Mouse (Mus musculus) hindbrain, embryonic 10.5 days (tissue): Measurements from ENCODE around the gene Golga2. TPM values are rescaled to one million over a fixed set of nuclear protein-coding genes. Genes with fewer than 3 reads are reported as not detected.

Source experiments
- DNase-seq: peaks from one replicate; pipeline ENCODE4 v3.0.0-alpha.2; 2017; ENCODE audit warnings: low spot score
- H3K27ac ChIP-seq: fragments of 300-500 bp; sonication (generic); 2 replicates; pipeline ENCODE4 v1.5.1; 2016; ENCODE audit warnings: mild to moderate bottlenecking, moderate library complexity
- H3K27me3 ChIP-seq: fragments of 300-500 bp; sonication (generic); 2 replicates; pipeline ENCODE4 v1.6.1; 2016; ENCODE audit warnings: mild to moderate bottlenecking; ENCODE audit not compliant: poor library complexity, insufficient read depth, severe bottlenecking
- H3K36me3 ChIP-seq: fragments of 300-500 bp; sonication (generic); 2 replicates; pipeline ENCODE4 v1.6.1; 2016; ENCODE audit warnings: mild to moderate bottlenecking, moderate library complexity
- H3K4me1 ChIP-seq: fragments of 300-500 bp; sonication (generic); replicated peaks from 2 replicates; pipeline ENCODE4 v1.6.1; 2016; ENCODE audit warnings: mild to moderate bottlenecking
- H3K4me3 ChIP-seq: fragments of 300-500 bp; sonication (generic); 2 replicates; pipeline ENCODE4 v1.5.1; 2016; ENCODE audit warnings: mild to moderate bottlenecking, moderate library complexity
- H3K9me3 ChIP-seq: fragments of 300-500 bp; sonication (generic); 2 replicates; pipeline ENCODE4 v1.6.1; 2016; ENCODE audit warnings: mild to moderate bottlenecking, moderate library complexity
- WGBS: fragments of 180-500 bp; shearing (Covaris S2); methylation state at CpG from one replicate; pipeline ENCODE4 v1.1.7; 2016; 5-methylcytosine and 5-hydroxymethylcytosine counted together
- polyA plus RNA-seq: library from polyadenylated mRNA; unstranded; fragments of >200 nt; fragmentation: Nextera tagmentation; extraction: Ambion mirVana; gene quantifications from 2 replicates; pipeline ENCODE4 v1.2.1, GENCODE M21; 2016

Golga2 gene
- polyA plus RNA-seq, 1 experiment from 2014 or later, result 22.6 TPM

DNA sequence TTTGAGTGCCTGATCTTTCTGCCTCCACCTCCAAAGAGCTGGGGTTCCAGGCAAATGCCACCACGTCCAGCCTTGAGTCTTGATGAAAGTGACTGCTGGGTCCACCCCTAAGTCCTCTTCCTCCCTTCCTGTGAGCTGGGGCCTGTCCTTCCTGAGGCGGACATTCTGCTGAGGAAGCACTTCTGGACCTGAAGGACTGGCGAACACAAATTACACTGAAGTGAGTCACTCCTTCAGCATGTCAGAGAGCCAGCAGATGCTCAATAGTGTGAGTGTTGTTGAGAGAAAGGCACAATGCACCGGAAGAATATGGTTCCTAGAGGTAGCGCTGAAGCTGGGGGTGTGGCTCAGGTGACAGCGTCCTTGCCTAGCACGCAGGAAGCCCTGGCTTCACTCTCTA, 38.2 kb downstream of the Golga2 start:
- no peak overlapping the region for H3K27ac ChIP-seq

DNA sequence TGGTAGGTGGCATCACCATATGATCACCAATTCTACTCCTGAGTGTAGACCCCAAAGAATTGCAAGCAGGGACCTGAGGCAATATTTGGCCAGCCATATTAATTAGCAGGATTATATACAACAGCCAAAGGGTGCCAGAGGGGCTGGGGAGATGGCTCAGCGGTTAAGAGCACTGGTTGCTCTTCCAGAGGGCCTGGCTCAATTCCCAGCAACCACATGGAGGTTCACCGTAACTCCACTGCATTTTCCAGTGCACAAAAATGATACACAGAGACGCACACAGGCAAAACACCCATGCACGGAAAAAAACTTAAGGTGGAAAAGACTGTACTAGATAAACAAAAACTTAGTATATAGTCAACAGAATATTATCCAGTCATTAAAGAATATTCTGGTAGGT, 40.0 kb downstream of the Golga2 start:
- Histone ChIP-seq H3K36me3 (no peaks in the 10 kb centered on the region; the same call in 1 of the 2 replicates), H3K4me1 (peaks cover 38% of the 10 kb centered on the region), H3K27me3 (no peaks in the 10 kb centered on the region), H3K9me3 (no peaks in the 10 kb centered on the region), H3K27ac (no peak overlapping the region), H3K4me3 (no peak overlapping the region)
- 88% methylated on average over 4 of the region's 4 CpGs for WGBS
- DNase-seq, result no peak

More for the DNA sequence above, 38.2 kb downstream of the Golga2 start:
- DNase-seq, result no peak
- Histone ChIP-seq H3K9me3 (no peaks in the 10 kb centered on the region), H3K36me3 (no peaks in the 10 kb centered on the region; the same call in 1 of the 2 replicates), H3K4me1 (peaks cover 49% of the 10 kb centered on the region), H3K4me3 (no peak overlapping the region), H3K27me3 (peaks cover 4% of the 10 kb centered on the region; the same call in 1 of the 2 replicates)
- WGBS, result 74% methylated on average over 7 of the region's 7 CpGs

DNA sequence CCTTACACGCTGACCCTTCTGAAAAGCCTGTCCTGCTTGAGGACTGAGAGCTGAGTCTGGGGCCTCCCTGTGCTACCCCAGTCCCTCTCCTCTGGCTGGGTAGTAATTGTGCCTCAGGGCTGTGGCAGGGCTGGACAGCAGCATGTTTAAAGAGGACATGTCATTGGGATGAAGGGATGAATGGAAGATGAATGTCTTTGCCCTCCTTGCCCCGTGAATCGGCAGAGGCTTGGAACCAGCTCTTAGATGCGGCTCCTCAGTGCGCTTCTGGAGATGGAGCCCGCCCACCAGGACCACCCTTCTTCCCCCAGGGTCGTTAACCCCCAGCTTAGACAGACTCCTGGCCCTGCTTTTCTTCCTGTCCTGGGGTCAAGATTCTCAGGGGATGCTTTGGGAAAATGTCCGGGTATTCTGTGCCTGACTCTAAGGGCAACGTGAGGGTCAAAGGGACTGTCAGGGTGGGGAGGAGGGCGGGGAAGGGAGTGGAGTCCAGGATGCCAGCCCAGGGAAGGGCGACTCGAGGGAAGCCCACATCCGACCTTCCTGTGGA, 41.8 kb downstream of the Golga2 start:
- H3K27me3 ChIP-seq, result peaks cover 7% of the 10 kb centered on the region
- WGBS, result 24% methylated on average over 13 of the region's 13 CpGs
- H3K4me3 ChIP-seq, result no peak overlapping the region
- peak overlapping the region; percentile 74 for H3K27ac ChIP-seq
- H3K36me3 ChIP-seq, result peaks cover under 1% of the 10 kb centered on the region; the same call in 1 of the 2 replicates
- DNase-seq, result peak; percentile 48
- H3K9me3 ChIP-seq, result no peaks in the 10 kb centered on the region
- peaks cover 36% of the 10 kb centered on the region for H3K4me1 ChIP-seq

DNA sequence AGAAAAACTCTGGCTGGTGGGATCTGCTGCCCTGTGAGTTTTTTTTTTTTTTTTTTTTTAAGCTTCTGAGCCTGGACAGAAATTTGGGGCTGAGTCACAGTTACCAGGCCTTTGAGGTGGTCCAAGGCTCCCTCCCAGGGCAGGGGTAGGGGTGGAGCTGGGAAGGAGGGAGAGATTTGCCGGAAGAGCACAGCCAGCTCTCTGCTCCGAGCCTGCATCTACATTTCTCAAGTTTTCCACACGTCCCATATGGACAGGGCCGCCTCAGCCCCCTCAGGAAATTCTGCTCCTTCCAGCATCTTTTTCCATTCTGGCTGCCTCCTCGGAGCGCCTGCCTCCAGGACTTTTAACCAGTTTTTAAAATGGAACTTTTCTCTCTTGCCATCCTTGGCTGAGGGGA, 42.3 kb downstream of the Golga2 start:
- DNase-seq, result no peak

DNA sequence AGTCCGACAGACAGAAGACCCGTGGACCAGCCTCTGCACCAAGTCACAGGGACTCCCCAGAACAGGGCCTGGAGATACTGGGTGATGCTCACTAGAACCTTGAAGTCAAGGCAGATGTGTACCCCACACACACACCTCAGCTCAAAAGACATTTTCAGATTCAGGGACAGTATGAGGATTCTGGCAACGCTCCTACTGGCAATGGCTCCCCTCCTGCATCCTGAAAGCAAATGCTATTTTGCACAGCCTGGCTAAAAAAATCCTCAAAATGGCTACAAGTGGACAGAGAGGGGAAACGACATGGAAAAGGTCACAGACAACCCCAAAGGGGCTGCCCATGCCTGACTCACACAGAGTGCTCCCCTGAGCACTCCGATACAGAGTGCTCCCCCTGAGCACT, 45.0 kb downstream of the Golga2 start:
- Histone ChIP-seq H3K36me3 (peaks cover 20% of the 10 kb centered on the region; the same call in 1 of the 2 replicates), H3K9me3 (no peaks in the 10 kb centered on the region), H3K4me3 (no peak overlapping the region), H3K27ac (no peak overlapping the region), H3K27me3 (peaks cover 38% of the 10 kb centered on the region), H3K4me1 (peaks cover 37% of the 10 kb centered on the region)
- 89% methylated on average over 5 of the region's 5 CpGs for WGBS
- DNase-seq, result no peak

More for the DNA sequence above, 42.3 kb downstream of the Golga2 start:
- Histone ChIP-seq H3K4me3 (no peak overlapping the region), H3K9me3 (no peaks in the 10 kb centered on the region), H3K36me3 (peaks cover 4% of the 10 kb centered on the region; the same call in 1 of the 2 replicates), H3K4me1 (peaks cover 36% of the 10 kb centered on the region), H3K27me3 (peaks cover 12% of the 10 kb centered on the region), H3K27ac (peak overlapping the region; percentile 74)
- 48% methylated on average over 6 of the region's 6 CpGs for WGBS

DNA sequence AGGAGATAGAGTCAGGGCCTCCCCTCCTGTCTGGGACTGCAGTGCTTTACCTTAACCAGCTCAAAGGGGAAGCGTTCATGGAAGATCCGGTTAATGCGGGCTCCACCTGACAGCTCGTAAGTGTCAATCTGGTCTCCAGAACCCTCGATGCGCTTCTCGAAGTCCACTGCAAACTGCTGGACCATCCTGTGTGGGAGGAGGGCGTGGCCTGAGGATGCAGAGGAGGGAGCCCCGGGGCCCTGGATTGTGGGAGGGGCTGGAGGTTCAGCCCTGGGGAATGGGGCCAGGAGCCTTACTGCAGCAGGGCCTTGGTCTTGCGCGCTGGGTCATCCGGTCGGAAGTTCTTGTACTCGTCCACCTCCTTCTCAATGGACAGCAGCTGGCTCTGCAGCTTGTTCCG, 48.7 kb downstream of the Golga2 start:
- peaks cover 59% of the 10 kb centered on the region for H3K27me3 ChIP-seq
- peaks cover 29% of the 10 kb centered on the region; the same call in 1 of the 2 replicates for H3K36me3 ChIP-seq
- no peak overlapping the region for H3K4me3 ChIP-seq
- no peak for DNase-seq
- H3K4me1 ChIP-seq, result peaks cover 19% of the 10 kb centered on the region
- 52% methylated on average over 15 of the region's 15 CpGs for WGBS
- no peak overlapping the region for H3K27ac ChIP-seq
- no peaks in the 10 kb centered on the region for H3K9me3 ChIP-seq

DNA sequence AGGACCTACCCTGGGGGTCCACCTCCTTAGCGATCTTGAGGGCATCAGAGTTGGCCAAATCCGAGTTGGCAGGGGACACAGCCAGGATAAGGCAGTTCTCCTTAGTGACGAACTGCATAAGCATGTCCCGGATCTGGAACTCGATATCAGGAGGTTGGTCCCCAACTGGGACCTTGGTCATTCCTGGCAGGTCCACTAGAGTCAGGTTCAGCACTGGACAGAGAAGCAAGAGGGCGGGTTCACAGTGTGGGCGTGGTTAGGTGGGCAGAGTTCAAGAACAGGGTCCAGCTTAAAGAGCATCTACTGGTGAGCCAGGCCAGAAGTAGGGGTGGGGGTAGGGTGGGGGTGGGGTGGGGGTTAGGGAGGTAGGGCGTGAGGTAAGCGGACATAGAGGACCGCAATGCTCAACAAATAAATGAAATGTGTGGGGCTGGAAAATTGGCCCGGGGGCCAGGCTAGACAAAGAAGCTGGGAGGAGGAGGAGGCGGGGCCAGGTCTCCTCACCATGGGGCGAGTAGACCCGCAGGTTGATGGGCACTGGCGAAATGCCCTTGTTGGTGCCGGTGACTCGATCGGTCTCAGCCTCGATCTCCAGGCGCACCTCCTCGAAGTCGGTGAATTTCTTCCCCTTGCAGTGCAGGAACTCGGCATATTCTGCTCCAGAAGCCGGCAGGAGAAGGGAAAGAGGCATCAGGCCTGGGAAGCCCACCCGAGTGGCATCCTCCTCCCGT, 52.9 kb downstream of the Golga2 start:
- Histone ChIP-seq H3K36me3 (peaks cover 21% of the 10 kb centered on the region; the same call in 1 of the 2 replicates), H3K9me3 (no peaks in the 10 kb centered on the region), H3K27ac (no peak overlapping the region), H3K4me1 (peaks cover 24% of the 10 kb centered on the region), H3K27me3 (peaks cover 47% of the 10 kb centered on the region), H3K4me3 (no peak overlapping the region)
- no peak for DNase-seq
- 38% methylated on average over 26 of the region's 26 CpGs for WGBS

DNA sequence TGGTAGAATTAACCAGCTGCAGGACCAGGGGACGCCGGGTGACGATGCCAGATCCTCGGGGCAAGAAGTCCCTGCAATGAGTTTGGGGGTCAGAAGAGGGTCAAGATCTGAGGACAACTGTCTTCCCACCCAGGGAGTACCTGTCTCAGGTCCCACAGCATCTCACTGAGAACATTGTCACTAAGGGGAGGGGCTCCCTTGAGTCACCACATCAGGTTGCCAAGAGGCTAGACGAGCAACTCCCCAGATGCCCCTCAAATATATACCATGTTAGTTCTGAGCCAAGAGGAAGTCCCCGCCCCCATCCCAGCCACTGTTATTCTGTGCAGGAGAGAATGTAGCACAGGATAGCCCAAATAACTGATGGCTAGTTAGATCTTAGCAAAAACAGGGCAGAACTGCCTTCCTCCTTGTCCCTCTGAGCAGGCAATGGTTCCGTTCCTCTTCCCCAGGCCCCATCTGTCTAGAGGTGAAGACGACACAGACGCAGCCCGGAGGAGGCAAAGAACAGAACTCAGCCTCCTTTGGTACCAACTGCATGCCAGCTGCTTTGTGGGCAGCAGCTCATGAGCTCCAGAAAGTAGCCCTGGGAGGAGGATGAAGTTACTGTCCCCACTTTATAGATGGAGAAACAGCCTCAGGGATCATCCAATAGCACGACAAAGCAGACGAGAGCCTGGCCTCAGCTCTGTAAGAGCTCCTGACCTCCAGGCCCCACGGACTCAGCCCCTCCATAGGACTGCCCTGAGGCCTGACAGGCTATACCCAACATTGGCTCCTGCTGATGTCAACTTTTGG, 53.9 kb downstream of the Golga2 start:
- Histone ChIP-seq H3K4me1 (peaks cover 20% of the 10 kb centered on the region), H3K27ac (no peak overlapping the region), H3K27me3 (peaks cover 38% of the 10 kb centered on the region), H3K9me3 (no peaks in the 10 kb centered on the region), H3K4me3 (no peak overlapping the region), H3K36me3 (peaks cover 11% of the 10 kb centered on the region; the same call in 1 of the 2 replicates)
- WGBS, result 84% methylated on average over 13 of the region's 13 CpGs
- DNase-seq, result no peak

DNA sequence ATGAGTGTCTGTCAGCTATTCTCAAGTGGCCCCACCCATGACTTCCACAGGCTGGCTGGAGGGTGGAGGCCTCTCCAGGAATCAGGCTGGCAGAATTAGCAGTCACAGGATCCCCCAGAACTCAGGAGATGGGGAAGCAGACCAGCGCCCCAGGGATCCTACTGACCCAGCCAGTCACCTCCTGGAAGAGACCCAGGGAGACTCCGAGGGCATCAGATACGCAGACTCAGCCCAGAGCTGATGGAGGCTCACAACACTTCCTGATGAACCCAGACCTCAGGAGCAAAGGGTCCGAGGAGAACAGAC, 54.4 kb downstream of the Golga2 start:
- Histone ChIP-seq H3K27me3 (peaks cover 32% of the 10 kb centered on the region), H3K4me1 (peaks cover 16% of the 10 kb centered on the region), H3K4me3 (no peak overlapping the region), H3K36me3 (peaks cover 9% of the 10 kb centered on the region; the same call in 1 of the 2 replicates), H3K27ac (no peak overlapping the region), H3K9me3 (no peaks in the 10 kb centered on the region)
- DNase-seq, result no peak
- WGBS, result 84% methylated on average over 4 of the region's 4 CpGs

DNA sequence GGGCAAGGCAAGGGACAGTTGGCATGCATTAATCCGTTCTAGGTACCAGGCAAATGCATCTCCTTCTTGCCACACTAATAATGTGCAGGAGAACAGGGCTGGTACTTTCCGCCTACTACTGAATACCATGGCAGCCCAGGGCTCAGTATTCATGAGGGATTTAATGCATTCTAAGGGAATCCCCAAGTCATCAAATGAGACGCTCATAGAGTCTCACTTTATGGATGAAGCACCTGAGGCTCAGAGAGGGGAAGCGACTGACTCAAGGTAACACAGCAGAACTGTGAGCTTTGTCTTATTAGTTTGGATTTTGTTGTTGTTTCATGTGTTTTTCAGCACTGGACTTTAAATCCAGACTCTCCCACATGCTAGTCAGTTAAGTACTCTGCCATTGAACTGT, 54.9 kb downstream of the Golga2 start:
- 87% methylated on average over 4 of the region's 4 CpGs for WGBS
- H3K36me3 ChIP-seq, result peaks cover 9% of the 10 kb centered on the region; the same call in 1 of the 2 replicates
- peaks cover 16% of the 10 kb centered on the region for H3K4me1 ChIP-seq
- H3K27ac ChIP-seq, result no peak overlapping the region
- H3K27me3 ChIP-seq, result peaks cover 28% of the 10 kb centered on the region
- no peak for DNase-seq
- no peak overlapping the region for H3K4me3 ChIP-seq
- no peaks in the 10 kb centered on the region for H3K9me3 ChIP-seq

DNA sequence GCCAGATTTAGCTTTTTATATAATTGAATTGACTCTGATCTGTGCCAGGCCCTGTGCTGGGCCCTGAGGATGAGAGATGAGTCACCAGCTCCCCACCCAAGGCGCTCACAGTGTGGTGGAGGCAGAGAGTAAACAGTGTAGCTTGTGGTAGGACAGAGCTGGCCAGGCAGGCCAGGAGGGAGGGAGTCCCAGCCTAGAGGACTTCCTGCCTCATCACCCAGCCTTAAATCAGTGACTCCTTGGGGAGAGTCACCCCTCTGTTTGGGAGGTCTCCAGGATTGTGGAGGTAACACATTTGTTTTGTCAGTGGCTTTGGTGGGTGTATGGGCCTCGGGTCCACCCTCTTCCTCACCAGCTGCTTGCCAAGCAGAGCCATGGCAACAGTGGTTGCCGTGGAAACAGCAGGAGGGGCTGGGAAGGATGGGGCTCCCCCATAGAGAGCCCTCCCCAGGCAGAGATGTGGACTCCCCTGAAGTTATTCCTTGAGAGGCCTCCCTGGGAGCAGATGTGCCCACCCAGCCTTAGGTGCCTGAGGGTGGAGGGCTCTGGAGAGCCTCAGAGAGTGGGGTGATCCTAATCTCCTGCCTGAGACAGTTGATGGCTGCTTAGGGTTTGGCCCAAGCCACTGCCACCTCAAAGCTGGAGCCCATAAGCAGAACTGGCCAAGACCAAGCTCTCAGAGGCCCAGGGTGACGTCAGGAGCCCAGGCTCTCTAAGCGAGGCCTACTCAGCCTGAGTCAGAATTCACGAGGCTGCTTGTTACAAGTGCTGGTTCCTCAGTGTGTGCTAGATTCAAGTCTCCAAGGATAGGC, 55.6 kb downstream of the Golga2 start:
- peaks cover 6% of the 10 kb centered on the region; the same call in 1 of the 2 replicates for H3K36me3 ChIP-seq
- H3K27me3 ChIP-seq, result peaks cover 22% of the 10 kb centered on the region
- no peaks in the 10 kb centered on the region for H3K9me3 ChIP-seq
- H3K4me1 ChIP-seq, result peaks cover 16% of the 10 kb centered on the region
- peak overlapping the region; percentile 59; the same call in 1 of the 2 replicates for H3K27ac ChIP-seq
- H3K4me3 ChIP-seq, result no peak overlapping the region
- DNase-seq, result no peak
- 69% methylated on average over 6 of the region's 6 CpGs for WGBS

DNA sequence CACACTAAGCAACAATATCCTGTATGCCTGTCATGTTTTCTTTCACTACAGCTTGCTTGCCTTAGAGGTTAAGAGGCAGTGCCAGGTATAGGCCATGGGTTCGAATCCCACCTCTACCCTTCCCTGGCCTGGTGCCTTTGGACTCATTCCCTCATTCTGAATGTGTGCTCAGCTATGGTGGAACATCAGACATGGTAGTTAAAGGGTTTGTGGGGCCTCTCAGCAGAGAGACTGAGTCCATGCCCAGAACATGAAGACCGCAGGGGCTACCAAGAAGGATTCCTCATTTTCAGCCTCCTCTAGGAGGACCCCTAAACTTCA, 56.1 kb downstream of the Golga2 start:
- WGBS, result 90% methylated on average over 2 of the region's 2 CpGs
- no peak overlapping the region for H3K27ac ChIP-seq
- peaks cover 16% of the 10 kb centered on the region for H3K4me1 ChIP-seq
- no peak overlapping the region for H3K4me3 ChIP-seq
- no peak for DNase-seq
- H3K27me3 ChIP-seq, result peaks cover 20% of the 10 kb centered on the region
- H3K9me3 ChIP-seq, result no peaks in the 10 kb centered on the region
- H3K36me3 ChIP-seq, result 0 out of 2 replicates have a peak, but pooled peaks cover under 1% of the 10 kb centered on the region
